Mouse (Mus musculus) thymus, adult 2 months (tissue): ENCODE measurements around the gene Sap30bp. TPM values are rescaled to one million over a fixed set of nuclear protein-coding genes. Genes with fewer than 3 reads are reported as not detected.

Source experiments
- DNase-seq: peaks from one replicate; pipeline ENCODE4 v3.0.0; 2021
- H3K27ac ChIP-seq: fragments of 200-500 bp; 2 replicates; pipeline ENCODE4 v1.5.1; 2012; ENCODE audit warnings: low read length, control low read depth; ENCODE audit not compliant: control insufficient read depth, insufficient read depth
- H3K27me3 ChIP-seq: fragments of 200-500 bp; 2 replicates; pipeline ENCODE4 v1.6.1; 2012; ENCODE audit warnings: mild to moderate bottlenecking, low read length, moderate library complexity, mixed read lengths; ENCODE audit not compliant: control insufficient read depth, insufficient read depth
- H3K36me3 ChIP-seq: fragments of 200-500 bp; 2 replicates; pipeline ENCODE4 v1.6.1; 2012; ENCODE audit warnings: mild to moderate bottlenecking, low read length, moderate library complexity; ENCODE audit not compliant: control insufficient read depth, insufficient read depth
- H3K4me1 ChIP-seq: fragments of 200-500 bp; replicated peaks from 2 replicates; pipeline ENCODE4 v1.6.1; 2012; ENCODE audit warnings: low read length; ENCODE audit not compliant: control insufficient read depth, insufficient read depth
- H3K4me3 ChIP-seq: fragments of 200-500 bp; 2 replicates; pipeline ENCODE4 v1.5.1; 2012; ENCODE audit warnings: mild to moderate bottlenecking, low read length, control low read depth, moderate library complexity; ENCODE audit not compliant: control insufficient read depth, insufficient read depth
- CTCF ChIP-seq: fragments of 200-500 bp; IDR thresholded peaks from 2 replicates; pipeline ENCODE4 v1.5.1; 2012; ENCODE audit warnings: mild to moderate bottlenecking, control low read depth, low read length, moderate library complexity, borderline replicate concordance; ENCODE audit not compliant: control insufficient read depth, poor library complexity, insufficient read depth; ENCODE audit errors: extremely low read depth
- POLR2A ChIP-seq: fragments of 200-500 bp; IDR thresholded peaks from 2 replicates; pipeline ENCODE4 v1.6.1; 2012; ENCODE audit warnings: mild to moderate bottlenecking, low read length, control low read depth, moderate library complexity; ENCODE audit not compliant: control insufficient read depth, poor library complexity, insufficient read depth; ENCODE audit errors: extremely low read depth
- WGBS: fragments of 180-500 bp; shearing (Covaris S2); methylation state at CpG from one replicate; pipeline ENCODE4 v1.1.7; 2018; 5-methylcytosine and 5-hydroxymethylcytosine counted together
- polyA plus RNA-seq: library from polyadenylated mRNA; depleted of rRNA; stranded (reverse); fragments of >200 nt; gene quantifications from 2 replicates; pipeline ENCODE4 v1.2.3, GENCODE M21; 2012

Gene Sap30bp
- polyA plus RNA-seq, 1 experiment: 43.4 TPM

- WGBS: 94% methylated on average over 9 of the region's 9 CpGs
- no peaks in the 10 kb centered on the region for H3K36me3 ChIP-seq
Measured at GRCm38 (mm10) chr11:115893071-115893470, 40.0 kb upstream of the Sap30bp start.

GRCm38 (mm10) chr11:115894755-115895520, 38.1 kb upstream of the Sap30bp start:
- Histone ChIP-seq H3K27ac (no peak overlapping the region), H3K36me3 (no peaks in the 10 kb centered on the region), H3K4me1 (peaks cover 27% of the 10 kb centered on the region), H3K4me3 (no peak overlapping the region), H3K27me3 (no peaks in the 10 kb centered on the region)
- no peak for TF ChIP-seq POLR2A
- 0 out of 2 replicates have a peak, but pooled peaks have one; percentile 51 for TF ChIP-seq CTCF
- WGBS: 70% methylated on average over 14 of the region's 14 CpGs
- DNase-seq: peak; percentile 64

More at GRCm38 (mm10) chr11:115893071-115893470, 40.0 kb upstream of the Sap30bp start:
- Histone ChIP-seq H3K4me1 (peaks cover 13% of the 10 kb centered on the region), H3K27ac (no peak overlapping the region), H3K4me3 (no peak overlapping the region), H3K27me3 (no peaks in the 10 kb centered on the region)
- TF ChIP-seq POLR2A: no peak
- DNase-seq: no peak

- Histone ChIP-seq H3K27ac (peak overlapping the region; percentile 85), H3K4me1 (peaks cover 62% of the 10 kb centered on the region), H3K36me3 (no peaks in the 10 kb centered on the region), H3K4me3 (no peak overlapping the region), H3K27me3 (no peaks in the 10 kb centered on the region)
- peak; percentile 75 for DNase-seq
- WGBS: 7% methylated on average over 7 of the region's 7 CpGs
- TF ChIP-seq POLR2A: no peak
- TF ChIP-seq CTCF: no peak
Measured at GRCm38 (mm10) chr11:115898446-115898845, 34.6 kb upstream of the Sap30bp start.

GRCm38 (mm10) chr11:115898886-115899285, 34.2 kb upstream of the Sap30bp start:
- peak; percentile 75; the same call in 1 of the 2 replicates for TF ChIP-seq CTCF
- no peak for TF ChIP-seq POLR2A
- H3K27ac ChIP-seq: peak overlapping the region; percentile 85
- H3K27me3 ChIP-seq: no peaks in the 10 kb centered on the region
- H3K4me1 ChIP-seq: peaks cover 66% of the 10 kb centered on the region
- DNase-seq: peak; percentile 77
- no peak overlapping the region for H3K4me3 ChIP-seq
- no peaks in the 10 kb centered on the region for H3K36me3 ChIP-seq
- 6% methylated on average over 4 of the region's 4 CpGs for WGBS

GRCm38 (mm10) chr11:115899486-115900266, 33.4 kb upstream of the Sap30bp start, which contains the start of gene Smim5:
TSS of gene Smim5 (plus strand) at chr11:115899966.
- peak within 1 kb of the TSS; percentile 85 for H3K27ac ChIP-seq
- H3K4me3 ChIP-seq: peak within 1 kb of the TSS; percentile 20
- H3K4me1 ChIP-seq: peaks cover 74% of the 10 kb centered on the region
- DNase-seq: peak; percentile 45
- 9% methylated on average over 16 of the region's 16 CpGs for WGBS
- TF ChIP-seq POLR2A (no peak), CTCF (no peak)
- no peaks in the 10 kb centered on the region for H3K27me3 ChIP-seq
- H3K36me3 ChIP-seq: no peaks in the 10 kb centered on the region

GRCm38 (mm10) chr11:115900561-115901337, 32.3 kb upstream of the Sap30bp start:
- no peaks in the 10 kb centered on the region for H3K27me3 ChIP-seq
- WGBS: 42% methylated on average over 8 of the region's 8 CpGs
- peak overlapping the region; percentile 85 for H3K27ac ChIP-seq
- TF ChIP-seq CTCF (no peak), POLR2A (no peak)
- no peaks in the 10 kb centered on the region for H3K36me3 ChIP-seq
- H3K4me3 ChIP-seq: peak overlapping the region; percentile 20
- peak; percentile 41 for DNase-seq
- peaks cover 85% of the 10 kb centered on the region for H3K4me1 ChIP-seq
